Mouse (Mus musculus) hindbrain, embryonic 16.5 days (tissue): ENCODE measurements around the gene Cpsf3. TPM values are rescaled to one million over a fixed set of nuclear protein-coding genes. Genes with fewer than 3 reads are reported as not detected.

Source experiments
- ATAC-seq: fragments of 200-750 bp; cut with Nextera tagmentation; 2 replicates; pipeline ENCODE4 v1.8.0; 2017; ENCODE audit warnings: moderate TSS enrichment, moderate library complexity
- H3K27ac ChIP-seq: fragments of 300-500 bp; sonication (generic); 2 replicates; pipeline ENCODE4 v1.5.1; 2014; ENCODE audit warnings: low read depth, mild to moderate bottlenecking, control low read depth, low read length, moderate library complexity
- H3K27me3 ChIP-seq: fragments of 300-500 bp; sonication (generic); replicated peaks from 2 replicates; pipeline ENCODE4 v1.6.1; 2014; ENCODE audit warnings: low read length; ENCODE audit not compliant: control insufficient read depth, insufficient read depth
- H3K36me3 ChIP-seq: fragments of 300-500 bp; sonication (generic); 2 replicates; pipeline ENCODE4 v1.6.1; 2014; ENCODE audit warnings: mild to moderate bottlenecking, low read length, moderate library complexity, mixed read lengths; ENCODE audit not compliant: control insufficient read depth, insufficient read depth
- H3K4me1 ChIP-seq: fragments of 300-500 bp; sonication (generic); 2 replicates; pipeline ENCODE4 v1.6.1; 2014; ENCODE audit warnings: low read depth, low read length; ENCODE audit not compliant: control insufficient read depth, insufficient read depth
- H3K4me2 ChIP-seq: fragments of 300-500 bp; sonication (generic); 2 replicates; pipeline ENCODE4 v1.6.1; 2014; ENCODE audit warnings: mild to moderate bottlenecking, low read length, control low read depth, moderate library complexity
- H3K4me3 ChIP-seq: fragments of 300-500 bp; sonication (generic); 2 replicates; pipeline ENCODE4 v1.5.1; 2014; ENCODE audit warnings: mild to moderate bottlenecking, low read length, control low read depth, moderate library complexity
- H3K9ac ChIP-seq: fragments of 300-500 bp; sonication (generic); 2 replicates; pipeline ENCODE4 v1.6.1; 2014; ENCODE audit warnings: low read depth, mild to moderate bottlenecking, control low read depth, low read length, moderate library complexity
- H3K9me3 ChIP-seq: fragments of 300-500 bp; sonication (generic); 2 replicates; pipeline ENCODE4 v1.6.1; 2014; ENCODE audit warnings: mild to moderate bottlenecking, low read length, moderate library complexity; ENCODE audit not compliant: control insufficient read depth
- WGBS: fragments of 180-500 bp; shearing (Covaris S2); extraction: QIAGEN DNeasy Blood & Tissue Kit; methylation state at CpG from one replicate; pipeline ENCODE4 v1.1.7; 2014; 5-methylcytosine and 5-hydroxymethylcytosine counted together
- polyA plus RNA-seq: library from polyadenylated mRNA; unstranded; fragments of >200 nt; fragmentation: Nextera tagmentation; extraction: Ambion mirVana; gene quantifications from 2 replicates; pipeline ENCODE4 v1.2.1, GENCODE M21; 2015

Gene Cpsf3
- polyA plus RNA-seq, 1 experiment from 2014 or later, result 86.1 TPM

GRCm38 (mm10) chr12:21265501-21265900 is 19.7 kb upstream of the Cpsf3 start:
- no peaks in the 10 kb centered on the region for H3K27me3 ChIP-seq
- no peaks in the 10 kb centered on the region for H3K9me3 ChIP-seq
- ATAC-seq, result no peak
- no peak overlapping the region for H3K4me3 ChIP-seq
- no peaks in the 10 kb centered on the region for H3K4me1 ChIP-seq
- H3K27ac ChIP-seq, result no peak overlapping the region
- H3K9ac ChIP-seq, result no peak overlapping the region
- H3K4me2 ChIP-seq, result no peak overlapping the region
- WGBS, result 87% methylated on average over 4 of the region's 4 CpGs
- peaks cover 23% of the 10 kb centered on the region for H3K36me3 ChIP-seq

- H3K36me3 ChIP-seq, result peaks cover 30% of the 10 kb centered on the region
- 75% methylated on average over 14 of the region's 14 CpGs for WGBS
These were observed 19.0 kb upstream of the Cpsf3 start for GRCm38 (mm10) chr12:21265946-21266783.

GRCm38 (mm10) chr12:21266784-21267098 is 18.4 kb upstream of the Cpsf3 start:
- no peak overlapping the region for H3K9ac ChIP-seq
- no peak overlapping the region for H3K4me2 ChIP-seq
- H3K27me3 ChIP-seq, result no peaks in the 10 kb centered on the region
- no peak for ATAC-seq
- no peaks in the 10 kb centered on the region for H3K9me3 ChIP-seq
- H3K36me3 ChIP-seq, result peaks cover 34% of the 10 kb centered on the region
- no peak overlapping the region for H3K27ac ChIP-seq
- no peak overlapping the region for H3K4me3 ChIP-seq
- 76% methylated on average over 2 of the region's 2 CpGs for WGBS
- no peaks in the 10 kb centered on the region for H3K4me1 ChIP-seq

More at GRCm38 (mm10) chr12:21265946-21266783, 19.0 kb upstream of the Cpsf3 start:
- H3K9me3 ChIP-seq, result no peaks in the 10 kb centered on the region
- H3K27ac ChIP-seq, result 0 out of 2 replicates have a peak overlapping the region, but pooled peaks have one; percentile 25
- no peak overlapping the region for H3K4me2 ChIP-seq
- peak; percentile 91 for ATAC-seq
- H3K27me3 ChIP-seq, result no peaks in the 10 kb centered on the region
- H3K4me3 ChIP-seq, result no peak overlapping the region
- H3K4me1 ChIP-seq, result no peaks in the 10 kb centered on the region
- H3K9ac ChIP-seq, result no peak overlapping the region

- peaks cover 34% of the 10 kb centered on the region for H3K36me3 ChIP-seq
- WGBS, result 93% methylated on average over 8 of the region's 8 CpGs
- no peak for ATAC-seq
- no peak overlapping the region for H3K4me3 ChIP-seq
- no peaks in the 10 kb centered on the region for H3K4me1 ChIP-seq
- H3K27ac ChIP-seq, result no peak overlapping the region
- H3K4me2 ChIP-seq, result no peak overlapping the region
- H3K9me3 ChIP-seq, result no peaks in the 10 kb centered on the region
- H3K9ac ChIP-seq, result no peak overlapping the region
- no peaks in the 10 kb centered on the region for H3K27me3 ChIP-seq
These were observed 17.0 kb upstream of the Cpsf3 start for GRCm38 (mm10) chr12:21268083-21268616.

GRCm38 (mm10) chr12:21274446-21274845 is 10.7 kb upstream of the Cpsf3 start:
- Histone ChIP-seq H3K9ac (no peak overlapping the region), H3K27ac (no peak overlapping the region), H3K4me3 (no peak overlapping the region), H3K36me3 (peaks cover 22% of the 10 kb centered on the region), H3K9me3 (no peaks in the 10 kb centered on the region), H3K4me2 (no peak overlapping the region), H3K27me3 (no peaks in the 10 kb centered on the region), H3K4me1 (no peaks in the 10 kb centered on the region)
- no peak for ATAC-seq
- whole genome bisulfite sequencing, result 60% methylated on average over 7 of the region's 7 CpGs

- H3K27ac ChIP-seq, result no peak overlapping the region
- H3K27me3 ChIP-seq, result no peaks in the 10 kb centered on the region
- WGBS, result 91% methylated on average over 1 of the region's 1 CpGs
- H3K4me2 ChIP-seq, result no peak overlapping the region
- H3K9me3 ChIP-seq, result no peaks in the 10 kb centered on the region
- no peaks in the 10 kb centered on the region for H3K4me1 ChIP-seq
- no peak overlapping the region for H3K4me3 ChIP-seq
- H3K36me3 ChIP-seq, result peaks cover 3% of the 10 kb centered on the region; the same call in 1 of the 2 replicates
- no peak overlapping the region for H3K9ac ChIP-seq
- no peak for ATAC-seq
These were observed 7.8 kb upstream of the Cpsf3 start for GRCm38 (mm10) chr12:21277352-21277864.

- peak overlapping the region; percentile 93 for H3K4me3 ChIP-seq
- WGBS, result 1% methylated on average over 44 of the region's 47 CpGs
- ATAC-seq, result peak; percentile 86
These were observed 484 bp downstream of the Cpsf3 start for GRCm38 (mm10) chr12:21285508-21286242.

GRCm38 (mm10) chr12:21286243-21286622 is 1.0 kb downstream of the Cpsf3 start, which contains the start of gene Itgb1bp1:
Gene Itgb1bp1 (minus strand): TSS chr12:21286284.
- H3K4me2 ChIP-seq, result peak within 1 kb of the TSS; percentile 97
- H3K4me3 ChIP-seq, result peak within 1 kb of the TSS; percentile 93
- peak within 1 kb of the TSS; percentile 81 for H3K27ac ChIP-seq
- ATAC-seq, result peak; percentile 97
- H3K36me3 ChIP-seq, result no peaks in the 10 kb centered on the region
- H3K4me1 ChIP-seq, result peaks cover 20% of the 10 kb centered on the region
- peak within 1 kb of the TSS; percentile 89 for H3K9ac ChIP-seq
- no peaks in the 10 kb centered on the region for H3K27me3 ChIP-seq
- under 1% methylated on average over 28 of the region's 28 CpGs for WGBS
- no peaks in the 10 kb centered on the region for H3K9me3 ChIP-seq

More at GRCm38 (mm10) chr12:21285508-21286242, 484 bp downstream of the Cpsf3 start:
- no peaks in the 10 kb centered on the region for H3K27me3 ChIP-seq
- H3K9me3 ChIP-seq, result no peaks in the 10 kb centered on the region
- H3K9ac ChIP-seq, result peak overlapping the region; percentile 89
- H3K4me1 ChIP-seq, result peaks cover 20% of the 10 kb centered on the region
- H3K4me2 ChIP-seq, result peak overlapping the region; percentile 97
- H3K27ac ChIP-seq, result peak overlapping the region; percentile 81
- no peaks in the 10 kb centered on the region for H3K36me3 ChIP-seq
